Mouse (Mus musculus): Measurements from ENCODE around the gene Gm5244. TPM values are rescaled to one million over a fixed set of nuclear protein-coding genes. Genes with fewer than 3 reads are reported as not detected.

Gm5244 gene
- polyA plus RNA-seq (2012; rRNA removed) = not detected in 2 replicates

DNA sequence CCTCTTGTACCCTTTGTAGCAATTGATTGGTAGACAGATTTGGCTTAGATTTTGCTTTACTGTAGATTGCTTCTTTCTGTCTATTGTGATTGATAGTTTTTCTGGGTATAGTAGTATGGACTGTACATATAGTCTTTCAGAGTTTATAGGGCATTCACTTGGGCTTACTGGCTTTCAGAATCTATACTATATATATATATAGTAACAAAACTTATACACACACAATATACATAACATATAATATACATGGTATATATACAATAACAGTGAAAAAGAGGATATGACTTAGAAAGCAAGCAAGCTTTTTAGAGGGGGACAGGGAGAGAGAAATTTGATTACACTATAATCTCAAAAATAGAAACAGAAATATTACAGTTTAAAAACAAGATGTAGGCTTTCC lies at the start of gene Gm5244:
Gm5244 (plus strand) TSS at position 301 of the 400 bp plus-strand sequence.
- TF ChIP-seq CTCF (IDR thresholded peaks at IDR 0.05; ENCODE audit: borderline replicate concordance, insufficient read depth, low read depth, low read length) = no peak
- TF ChIP-seq POLR2A (IDR thresholded peaks at IDR 0.05; ENCODE audit: borderline replicate concordance, insufficient read depth, low read length) = no peak
- no peak for DNase-seq
- H3K27ac ChIP-seq (ENCODE audit: insufficient read depth, low read length) = no peak within 1 kb of the TSS

GRCm38 (mm10) chr19:12797071-12797470 lies 49.4 kb upstream of the Gm5244 start:
- H3K27me3 ChIP-seq (ENCODE audit: control insufficient read depth, insufficient read depth, low read length) = no peaks in the 10 kb centered on the region
- H3K4me1 ChIP-seq (ENCODE audit: control insufficient read depth, insufficient read depth, low read length) = no peaks in the 10 kb centered on the region
- 0% methylated on average over 7 of the region's 7 CpGs for WGBS
- DNase-seq = peak in 1 of 2 experiments; percentile 50
- TF ChIP-seq CTCF (IDR thresholded peaks at IDR 0.05; ENCODE audit: borderline replicate concordance, insufficient read depth, low read depth, low read length) = no peak
- TF ChIP-seq POLR2A (IDR thresholded peaks at IDR 0.05; ENCODE audit: borderline replicate concordance, insufficient read depth, low read length) = no peak
- no peak overlapping the region; the same call in 1 of the 2 replicates for H3K27ac ChIP-seq (ENCODE audit: insufficient read depth, low read length)
- peak overlapping the region; percentile 87 for H3K4me3 ChIP-seq (replicated peaks; ENCODE audit: insufficient read depth, low read depth, low read length)

More for the DNA sequence above, at the start of gene Gm5244:
- Histone ChIP-seq H3K27me3 (ENCODE audit: control insufficient read depth, insufficient read depth, low read length) (no peaks in the 10 kb centered on the region), H3K4me3 (replicated peaks; ENCODE audit: insufficient read depth, low read depth, low read length) (no peak within 1 kb of the TSS), H3K4me1 (ENCODE audit: control insufficient read depth, insufficient read depth, low read length) (no peaks in the 10 kb centered on the region)

DNA sequence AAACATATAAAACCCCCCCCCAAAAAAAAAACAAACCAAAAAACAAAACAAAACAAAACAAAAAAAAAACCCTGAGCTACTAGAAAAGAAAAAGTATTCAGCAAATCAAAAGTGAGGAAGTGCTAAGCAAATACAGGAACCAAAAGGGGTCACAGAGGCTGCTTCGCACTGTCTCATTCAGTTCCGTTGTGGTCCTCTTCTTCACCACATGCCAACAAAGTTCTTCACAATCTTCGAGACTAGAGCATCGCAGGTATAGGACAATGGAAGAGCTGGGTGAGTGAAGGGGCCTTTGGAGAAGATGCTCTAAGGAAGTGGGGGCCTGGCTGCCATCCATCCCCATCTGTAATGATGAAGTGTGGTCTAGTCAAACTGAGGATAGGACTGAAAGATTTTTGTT lies 48.1 kb upstream of the Gm5244 start:
- WGBS = 75% methylated on average over 4 of the region's 4 CpGs
- peak in 1 of 2 experiments; percentile 8 for DNase-seq
- no peak for TF ChIP-seq POLR2A (IDR thresholded peaks at IDR 0.05; ENCODE audit: borderline replicate concordance, insufficient read depth, low read length)
- no peak for TF ChIP-seq CTCF (IDR thresholded peaks at IDR 0.05; ENCODE audit: borderline replicate concordance, insufficient read depth, low read depth, low read length)
- Histone ChIP-seq H3K27me3 (ENCODE audit: control insufficient read depth, insufficient read depth, low read length) (no peaks in the 10 kb centered on the region), H3K4me3 (replicated peaks; ENCODE audit: insufficient read depth, low read depth, low read length) (no peak overlapping the region), H3K4me1 (ENCODE audit: control insufficient read depth, insufficient read depth, low read length) (no peaks in the 10 kb centered on the region), H3K27ac (ENCODE audit: insufficient read depth, low read length) (no peak overlapping the region)

DNA sequence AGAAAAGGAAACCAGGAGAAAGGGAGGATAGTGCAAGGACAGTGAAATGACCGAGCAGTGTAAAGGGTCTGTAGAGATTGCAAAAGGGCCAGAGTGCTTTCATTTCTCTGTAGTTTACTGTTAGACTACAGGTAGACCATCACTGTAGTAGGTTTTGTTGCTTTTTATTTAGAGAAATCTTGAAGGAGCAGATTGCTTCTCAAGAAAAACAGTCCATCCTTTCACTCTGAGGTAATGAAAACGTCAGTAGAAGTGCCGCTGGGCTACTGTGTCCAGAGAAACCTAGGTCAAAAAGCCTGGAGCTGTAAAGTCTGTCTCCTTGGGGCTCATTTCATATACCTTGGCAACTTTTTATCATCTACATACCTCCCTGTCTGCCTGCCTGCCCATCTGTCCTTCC lies 47.4 kb upstream of the Gm5244 start:
- H3K27ac ChIP-seq (ENCODE audit: insufficient read depth, low read length) = no peak overlapping the region
- no peaks in the 10 kb centered on the region for H3K27me3 ChIP-seq (ENCODE audit: control insufficient read depth, insufficient read depth, low read length)
- no peak for TF ChIP-seq POLR2A (IDR thresholded peaks at IDR 0.05; ENCODE audit: borderline replicate concordance, insufficient read depth, low read length)
- TF ChIP-seq CTCF (IDR thresholded peaks at IDR 0.05; ENCODE audit: borderline replicate concordance, insufficient read depth, low read depth, low read length) = no peak
- no peak for DNase-seq
- H3K4me1 ChIP-seq (ENCODE audit: control insufficient read depth, insufficient read depth, low read length) = no peaks in the 10 kb centered on the region
- no peak overlapping the region for H3K4me3 ChIP-seq (replicated peaks; ENCODE audit: insufficient read depth, low read depth, low read length)
- WGBS = 91% methylated on average over 3 of the region's 3 CpGs

GRCm38 (mm10) chr19:12800621-12801020 lies 45.9 kb upstream of the Gm5244 start:
- WGBS = 70% methylated on average over 2 of the region's 2 CpGs
- TF ChIP-seq CTCF (IDR thresholded peaks at IDR 0.05; ENCODE audit: borderline replicate concordance, insufficient read depth, low read depth, low read length) (no peak), POLR2A (IDR thresholded peaks at IDR 0.05; ENCODE audit: borderline replicate concordance, insufficient read depth, low read length) (no peak)
- Histone ChIP-seq H3K4me1 (ENCODE audit: control insufficient read depth, insufficient read depth, low read length) (no peaks in the 10 kb centered on the region), H3K27me3 (ENCODE audit: control insufficient read depth, insufficient read depth, low read length) (no peaks in the 10 kb centered on the region), H3K27ac (ENCODE audit: insufficient read depth, low read length) (no peak overlapping the region), H3K4me3 (replicated peaks; ENCODE audit: insufficient read depth, low read depth, low read length) (no peak overlapping the region)
- no peak for DNase-seq

- Histone ChIP-seq H3K4me1 (ENCODE audit: control insufficient read depth, insufficient read depth, low read length) (no peaks in the 10 kb centered on the region), H3K4me3 (replicated peaks; ENCODE audit: insufficient read depth, low read depth, low read length) (no peak overlapping the region), H3K27me3 (ENCODE audit: control insufficient read depth, insufficient read depth, low read length) (no peaks in the 10 kb centered on the region), H3K27ac (ENCODE audit: insufficient read depth, low read length) (no peak overlapping the region)
- no peak for DNase-seq
- no peak for TF ChIP-seq POLR2A (IDR thresholded peaks at IDR 0.05; ENCODE audit: borderline replicate concordance, insufficient read depth, low read length)
- 80% methylated on average over 3 of the region's 3 CpGs for WGBS
Measured at GRCm38 (mm10) chr19:12801046-12801445, 45.4 kb upstream of the Gm5244 start.

DNA sequence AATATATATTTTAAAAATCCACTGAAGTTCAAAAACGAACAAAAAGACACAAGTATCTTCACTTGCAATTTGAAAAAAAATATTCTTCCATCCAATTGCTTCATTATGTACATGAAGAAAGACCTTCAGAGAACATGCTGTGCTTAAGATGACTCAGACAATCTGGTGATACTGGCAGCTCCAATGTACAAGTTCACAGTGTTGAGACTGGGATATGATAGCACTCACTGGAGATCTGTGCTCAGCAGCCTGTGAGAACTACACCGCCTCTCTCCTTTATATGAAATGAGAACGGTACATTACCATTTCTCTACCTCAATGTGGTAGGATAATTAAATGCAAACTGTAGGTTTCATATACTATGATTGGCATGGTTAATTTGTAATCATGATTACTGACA lies 43.7 kb upstream of the Gm5244 start:
- no peaks in the 10 kb centered on the region for H3K4me1 ChIP-seq (ENCODE audit: control insufficient read depth, insufficient read depth, low read length)
- H3K4me3 ChIP-seq (replicated peaks; ENCODE audit: insufficient read depth, low read depth, low read length) = no peak overlapping the region
- TF ChIP-seq CTCF (IDR thresholded peaks at IDR 0.05; ENCODE audit: borderline replicate concordance, insufficient read depth, low read depth, low read length) (no peak), POLR2A (IDR thresholded peaks at IDR 0.05; ENCODE audit: borderline replicate concordance, insufficient read depth, low read length) (no peak)
- no peaks in the 10 kb centered on the region for H3K27me3 ChIP-seq (ENCODE audit: control insufficient read depth, insufficient read depth, low read length)
- H3K27ac ChIP-seq (ENCODE audit: insufficient read depth, low read length) = no peak overlapping the region
- 52% methylated on average over 3 of the region's 3 CpGs for WGBS
- DNase-seq = peak in 1 of 2 experiments; percentile 47

DNA sequence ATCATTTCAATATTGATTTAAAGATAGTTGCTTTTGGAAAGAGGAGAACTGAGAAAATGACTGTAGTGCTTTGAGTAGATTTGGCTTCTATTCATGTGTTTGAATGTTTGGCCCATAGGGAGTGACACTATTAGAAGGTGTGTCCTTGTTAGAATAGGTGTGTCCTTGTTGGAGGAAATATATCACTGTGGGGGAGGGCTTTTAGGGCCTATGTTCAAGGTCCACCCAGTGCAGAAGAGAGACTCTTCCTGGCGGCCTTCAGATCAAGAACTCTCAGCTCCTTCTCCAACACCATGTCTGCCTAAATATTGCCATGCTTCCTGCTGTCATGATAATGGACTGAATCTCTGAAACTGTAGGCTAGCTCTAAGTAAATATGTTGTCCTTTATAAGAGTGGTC lies 42.2 kb upstream of the Gm5244 start:
- no peak for TF ChIP-seq POLR2A (IDR thresholded peaks at IDR 0.05; ENCODE audit: borderline replicate concordance, insufficient read depth, low read length)
- TF ChIP-seq CTCF (IDR thresholded peaks at IDR 0.05; ENCODE audit: borderline replicate concordance, insufficient read depth, low read depth, low read length) = no peak
- 86% methylated on average over 1 of the region's 1 CpGs for WGBS
- H3K4me3 ChIP-seq (replicated peaks; ENCODE audit: insufficient read depth, low read depth, low read length) = no peak overlapping the region
- no peaks in the 10 kb centered on the region for H3K27me3 ChIP-seq (ENCODE audit: control insufficient read depth, insufficient read depth, low read length)
- DNase-seq = no peak
- no peak overlapping the region for H3K27ac ChIP-seq (ENCODE audit: insufficient read depth, low read length)
- H3K4me1 ChIP-seq (ENCODE audit: control insufficient read depth, insufficient read depth, low read length) = no peaks in the 10 kb centered on the region
